Mouse (Mus musculus): ENCODE measurements at regions not wholly inside any gene's neighbourhood (a gene's known extent, or its start where the extent isn't known, plus 50 kb on each side); places are given as distances from the start of the nearest gene placed in this dataset.

DNA sequence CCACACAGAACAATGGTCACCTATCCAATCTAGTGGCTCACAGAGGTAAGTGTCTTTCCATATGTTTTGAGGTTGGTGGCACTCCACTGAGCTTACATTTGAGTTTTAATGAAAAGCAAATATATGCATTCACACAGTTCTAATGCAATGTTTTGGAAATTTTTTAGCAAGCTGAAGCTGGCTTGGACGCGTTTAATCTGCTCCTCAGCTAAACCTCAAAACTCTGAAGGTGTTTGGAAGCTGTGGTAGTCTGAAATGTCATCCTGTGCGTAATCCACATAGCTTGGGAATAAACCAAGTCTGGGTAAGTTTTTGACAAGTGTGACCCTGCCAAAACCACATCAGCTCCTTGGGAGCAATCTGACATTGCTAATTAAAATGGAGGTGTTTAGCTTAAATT, 173.8 kb downstream of the Cxcl12 start:
- TF ChIP-seq MAFK (IDR thresholded peaks at IDR 0.05; ENCODE audit: insufficient replicate concordance, low read length) = no peak
- TF ChIP-seq CTCF (conservative IDR thresholded peaks at IDR 0.05 in 1 of 2, IDR thresholded peaks at IDR 0.05 in 1 of 2; ENCODE audit: low read depth in 2 of 2, low read length in 2 of 2) = no peak
- TF ChIP-seq POLR2A (IDR thresholded peaks at IDR 0.05; ENCODE audit: low read depth, low read length) = no peak
- no peak for TF ChIP-seq BHLHE40 (IDR thresholded peaks at IDR 0.05; ENCODE audit: low read depth, low read length)
- no peak for TF ChIP-seq MAZ (IDR thresholded peaks at IDR 0.05; ENCODE audit: low read depth, low read length)
- no peak for TF ChIP-seq CHD2 (IDR thresholded peaks at IDR 0.05; ENCODE audit: low read length)
- no peak for TF ChIP-seq MYC (IDR thresholded peaks at IDR 0.05; ENCODE audit: low read depth, low read length)
- no peak for TF ChIP-seq CHD1 (IDR thresholded peaks at IDR 0.05; ENCODE audit: low read depth, low read length)
- no peak for TF ChIP-seq KAT2A (IDR thresholded peaks at IDR 0.05; ENCODE audit: insufficient replicate concordance, low read length)
- TF ChIP-seq IRF4 (IDR thresholded peaks at IDR 0.05; ENCODE audit: low read depth, low read length) = no peak
